Mouse (Mus musculus) midbrain, embryonic 10.5 days (tissue): ENCODE data around the gene 4931422A03Rik. TPM values are rescaled to one million over a fixed set of nuclear protein-coding genes. Genes with fewer than 3 reads are reported as not detected.

ENCODE experiments used
- DNase-seq: peaks from one replicate; pipeline ENCODE4 v3.0.0-alpha.2; 2017; ENCODE audit warnings: low spot score
- H3K27ac ChIP-seq: fragments of 300-500 bp; sonication (generic); replicated peaks from 2 replicates; pipeline ENCODE4 v1.5.1; 2016; ENCODE audit warnings: mild to moderate bottlenecking
- H3K27me3 ChIP-seq: fragments of 300-500 bp; sonication (generic); 2 replicates; pipeline ENCODE4 v1.6.1; 2016; ENCODE audit warnings: low read depth, mild to moderate bottlenecking; ENCODE audit not compliant: poor library complexity, severe bottlenecking
- H3K36me3 ChIP-seq: fragments of 300-500 bp; sonication (generic); 2 replicates; pipeline ENCODE4 v1.6.1; 2016; ENCODE audit warnings: mild to moderate bottlenecking, moderate library complexity
- H3K4me1 ChIP-seq: fragments of 300-500 bp; sonication (generic); 2 replicates; pipeline ENCODE4 v1.6.1; 2016
- H3K4me3 ChIP-seq: fragments of 300-500 bp; sonication (generic); 2 replicates; pipeline ENCODE4 v1.5.1; 2016; ENCODE audit warnings: mild to moderate bottlenecking, moderate library complexity
- H3K9me3 ChIP-seq: fragments of 300-500 bp; sonication (generic); replicated peaks from 2 replicates; pipeline ENCODE4 v1.6.1; 2016; ENCODE audit warnings: mild to moderate bottlenecking
- WGBS: fragments of 180-500 bp; shearing (Covaris S2); methylation state at CpG from one replicate; pipeline ENCODE4 v1.1.7; 2016; 5-methylcytosine and 5-hydroxymethylcytosine counted together
- polyA plus RNA-seq: library from polyadenylated mRNA; unstranded; fragments of >200 nt; fragmentation: Nextera tagmentation; extraction: Ambion mirVana; gene quantifications from 2 replicates; pipeline ENCODE4 v1.2.1, GENCODE M21; 2016

The 4931422A03Rik gene
- polyA plus RNA-seq, 1 experiment from 2014 or later: 1.1 TPM

DNA sequence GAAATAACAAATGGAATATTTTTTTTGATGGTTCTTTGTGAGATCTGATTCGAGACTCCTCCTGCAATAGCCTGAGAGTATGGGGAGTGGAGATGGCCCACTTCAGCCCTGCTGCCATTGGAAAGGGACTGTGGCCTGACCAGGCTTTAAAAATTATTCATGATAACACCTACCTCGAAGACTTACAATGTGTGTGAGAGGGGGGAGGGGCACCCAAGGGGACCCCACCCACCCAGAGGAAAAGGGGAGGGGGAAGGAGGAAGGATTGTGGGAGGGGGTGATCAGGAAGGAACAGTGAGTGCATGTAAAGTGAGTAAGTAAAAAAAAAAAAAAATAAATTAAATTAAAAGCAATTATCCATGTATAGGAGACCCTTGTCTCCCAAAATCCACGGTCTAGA is 69.5 kb downstream of the 4931422A03Rik start:
- Histone ChIP-seq H3K9me3 (no peaks in the 10 kb centered on the region), H3K27ac (no peak overlapping the region), H3K27me3 (no peaks in the 10 kb centered on the region), H3K4me3 (no peak overlapping the region), H3K4me1 (no peaks in the 10 kb centered on the region), H3K36me3 (no peaks in the 10 kb centered on the region)
- DNase-seq: no peak
- WGBS: 84% methylated on average over 3 of the region's 3 CpGs

DNA sequence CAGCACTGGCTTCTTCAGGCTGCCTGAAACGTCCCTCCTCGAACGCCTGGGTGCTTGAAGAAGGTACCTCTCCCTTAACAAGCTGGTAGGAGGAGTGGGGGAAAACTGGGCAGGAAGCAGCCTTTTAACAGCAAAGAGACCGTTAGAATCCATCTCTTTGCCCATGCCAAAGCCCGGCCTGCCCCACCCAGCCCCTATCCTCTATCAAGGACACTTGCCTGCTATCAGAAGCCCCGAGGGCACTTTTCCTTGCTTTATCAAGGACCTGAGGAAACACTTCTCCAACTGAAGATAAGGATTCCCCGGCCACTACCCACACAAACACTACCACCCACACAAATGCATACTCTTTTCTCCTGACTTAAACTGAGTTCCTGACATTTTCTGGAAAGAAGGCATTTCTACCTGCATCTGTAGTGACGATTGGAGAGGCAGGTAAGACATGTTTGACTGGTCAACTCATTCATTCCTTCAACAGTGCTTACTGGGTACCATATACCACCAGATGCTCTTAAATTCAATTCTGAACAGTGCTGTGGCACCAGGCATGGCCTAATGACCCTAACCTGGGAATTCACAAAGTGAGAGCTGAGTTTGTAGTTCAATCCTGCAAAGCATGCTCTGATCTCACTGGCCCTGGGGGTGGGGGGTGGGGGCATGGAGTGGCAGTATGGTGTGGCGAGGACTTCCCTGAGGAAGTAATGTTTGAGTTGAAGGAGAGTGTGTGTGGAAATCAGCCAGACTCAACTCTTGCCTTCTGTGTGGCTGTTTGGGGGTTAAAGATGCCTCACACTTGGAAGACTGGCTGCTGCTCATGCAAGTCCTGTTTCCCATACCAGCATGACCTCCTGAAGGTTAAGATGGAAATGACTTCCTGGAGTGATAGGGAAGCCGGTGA is 70.3 kb downstream of the 4931422A03Rik start, which contains the start of gene Lmo2:
TSS of gene Lmo2 (plus strand) at position 338 of the 898 bp plus-strand sequence.
- Histone ChIP-seq H3K27me3 (no peaks in the 10 kb centered on the region), H3K9me3 (no peaks in the 10 kb centered on the region)
- 76% methylated on average over 10 of the region's 10 CpGs for WGBS

DNA sequence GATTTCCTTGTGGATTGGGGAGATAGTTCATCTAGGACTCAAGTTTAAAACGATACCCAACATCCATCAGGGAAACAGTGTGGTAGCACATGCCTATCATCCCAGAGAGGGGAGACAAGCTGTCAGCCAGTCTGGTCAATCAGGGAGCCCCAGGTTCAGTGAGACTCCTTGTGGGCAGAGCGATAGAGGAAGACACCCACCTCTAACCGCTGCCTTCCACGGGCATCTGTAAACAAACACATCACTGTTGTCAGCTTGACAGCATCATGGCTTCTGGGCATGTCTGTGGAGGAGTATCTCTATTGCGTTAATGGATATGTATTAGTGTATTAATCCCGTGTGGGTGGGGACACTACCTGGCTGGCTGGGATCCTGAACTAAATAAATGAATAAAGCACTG is 71.3 kb downstream of the 4931422A03Rik start:
- H3K4me3 ChIP-seq: no peak overlapping the region
- H3K9me3 ChIP-seq: no peaks in the 10 kb centered on the region

More for the DNA sequence above, 70.3 kb downstream of the 4931422A03Rik start, which contains the start of gene Lmo2:
- Histone ChIP-seq H3K36me3 (no peaks in the 10 kb centered on the region), H3K27ac (0 out of 2 replicates have a peak within 1 kb of the TSS, but pooled peaks have one; percentile 23), H3K4me1 (no peaks in the 10 kb centered on the region), H3K4me3 (no peak within 1 kb of the TSS)
- DNase-seq: no peak

DNA sequence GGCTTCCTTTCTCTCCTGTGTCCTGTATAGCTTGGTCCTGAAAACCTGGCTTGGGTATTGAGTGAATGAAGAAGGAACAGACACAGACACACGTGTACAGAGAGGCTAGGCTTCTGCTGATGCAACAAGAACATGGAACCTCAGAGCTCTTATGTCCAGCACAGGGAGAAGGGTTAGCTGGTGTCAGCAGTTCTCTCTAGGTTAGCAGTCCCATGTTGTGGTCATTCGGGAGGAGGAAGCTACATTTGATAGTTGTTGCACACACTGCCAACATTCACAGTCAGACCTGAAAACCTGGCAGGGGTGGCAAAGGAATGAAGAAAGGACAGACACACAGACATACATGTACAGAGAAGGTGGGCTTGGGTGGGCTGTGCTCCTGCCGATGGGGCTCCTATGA is 72.4 kb downstream of the 4931422A03Rik start:
- Histone ChIP-seq H3K27me3 (no peaks in the 10 kb centered on the region), H3K9me3 (no peaks in the 10 kb centered on the region), H3K4me1 (no peaks in the 10 kb centered on the region), H3K4me3 (no peak overlapping the region), H3K36me3 (no peaks in the 10 kb centered on the region), H3K27ac (no peak overlapping the region)
- WGBS: 85% methylated on average over 3 of the region's 3 CpGs
- no peak for DNase-seq

More for the DNA sequence above, 71.3 kb downstream of the 4931422A03Rik start:
- DNase-seq: no peak
- Histone ChIP-seq H3K4me1 (no peaks in the 10 kb centered on the region), H3K27ac (no peak overlapping the region), H3K27me3 (no peaks in the 10 kb centered on the region), H3K36me3 (no peaks in the 10 kb centered on the region)
- 81% methylated on average over 6 of the region's 6 CpGs for WGBS

DNA sequence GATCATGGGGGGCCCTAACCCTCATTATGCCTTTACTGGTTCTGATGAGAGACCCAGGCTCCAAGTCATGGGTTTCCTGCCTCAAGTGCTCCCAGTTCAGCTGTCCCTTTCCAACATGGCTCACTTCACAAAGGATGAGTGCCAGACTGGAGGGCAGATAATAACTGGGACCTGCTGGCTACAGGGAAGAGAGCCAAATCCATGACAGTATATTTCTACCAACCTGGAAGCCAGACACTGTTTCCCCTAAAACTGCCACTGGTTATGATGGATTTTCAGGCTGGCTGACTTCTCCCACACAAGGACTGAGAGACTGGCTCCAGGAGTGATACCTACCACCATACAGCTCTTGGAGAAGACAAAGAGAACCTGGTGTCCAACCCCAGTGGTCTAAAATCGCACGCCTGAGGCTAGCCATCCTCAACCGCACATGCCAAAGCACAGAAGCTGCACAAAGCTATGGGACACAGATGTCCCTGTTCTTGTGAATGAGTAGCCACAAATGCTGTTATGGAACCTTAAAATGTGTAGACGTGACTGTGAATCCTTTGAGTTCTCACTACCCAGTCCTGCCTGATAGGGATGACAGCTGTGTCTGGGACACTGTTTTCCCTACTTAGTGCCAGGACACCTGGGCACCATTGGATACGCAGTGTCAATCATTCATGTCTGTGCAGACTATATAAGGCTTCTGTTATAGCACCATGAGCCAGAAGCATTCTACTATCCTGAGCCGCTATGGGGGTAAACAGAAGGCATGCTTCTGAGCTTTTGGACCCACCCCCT is 74.9 kb downstream of the 4931422A03Rik start:
- H3K36me3 ChIP-seq: no peaks in the 10 kb centered on the region
- no peaks in the 10 kb centered on the region for H3K27me3 ChIP-seq
- no peak overlapping the region for H3K4me3 ChIP-seq
- no peak overlapping the region for H3K27ac ChIP-seq
- H3K4me1 ChIP-seq: no peaks in the 10 kb centered on the region
- DNase-seq: no peak
- no peaks in the 10 kb centered on the region for H3K9me3 ChIP-seq
- 95% methylated on average over 6 of the region's 6 CpGs for WGBS

DNA sequence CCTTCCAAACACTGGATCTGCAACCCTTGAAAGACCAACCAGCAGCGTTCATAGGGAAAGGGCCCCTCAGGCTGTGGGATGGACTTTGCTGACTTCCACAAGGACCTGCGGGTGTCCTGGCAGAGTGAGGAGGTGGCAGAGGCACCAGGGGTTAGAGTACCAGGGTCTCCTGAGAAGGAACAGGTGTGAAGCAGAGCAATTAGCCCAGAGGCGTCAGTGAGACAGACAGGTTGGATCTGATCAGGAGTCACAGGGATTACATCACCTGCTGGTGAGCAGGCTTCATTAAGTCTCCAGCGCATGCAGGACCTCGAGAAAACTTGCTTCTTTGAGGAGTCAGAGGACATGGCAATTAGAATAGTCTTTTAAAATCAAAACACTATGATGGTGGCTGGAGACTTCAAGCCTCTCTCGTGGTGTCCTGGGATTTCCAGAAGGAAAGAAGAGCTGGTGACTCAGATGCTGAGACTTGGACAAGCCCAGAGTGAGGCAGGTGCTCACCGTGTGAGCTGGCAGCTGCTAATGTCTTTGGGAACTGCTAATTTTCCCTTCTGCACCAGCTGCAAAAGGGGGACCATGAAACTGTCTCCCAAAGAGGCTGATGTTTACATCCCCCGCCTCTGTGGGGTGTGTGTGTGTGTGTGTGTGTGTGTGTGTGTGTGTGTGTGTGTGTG is 80.0 kb downstream of the 4931422A03Rik start:
- peaks cover 5% of the 10 kb centered on the region; the same call in 1 of the 2 replicates for H3K4me1 ChIP-seq
- no peak overlapping the region for H3K4me3 ChIP-seq
- H3K27me3 ChIP-seq: no peaks in the 10 kb centered on the region
- H3K27ac ChIP-seq: no peak overlapping the region
- H3K9me3 ChIP-seq: no peaks in the 10 kb centered on the region
- 74% methylated on average over 8 of the region's 8 CpGs for WGBS
- DNase-seq: no peak
- no peaks in the 10 kb centered on the region for H3K36me3 ChIP-seq

DNA sequence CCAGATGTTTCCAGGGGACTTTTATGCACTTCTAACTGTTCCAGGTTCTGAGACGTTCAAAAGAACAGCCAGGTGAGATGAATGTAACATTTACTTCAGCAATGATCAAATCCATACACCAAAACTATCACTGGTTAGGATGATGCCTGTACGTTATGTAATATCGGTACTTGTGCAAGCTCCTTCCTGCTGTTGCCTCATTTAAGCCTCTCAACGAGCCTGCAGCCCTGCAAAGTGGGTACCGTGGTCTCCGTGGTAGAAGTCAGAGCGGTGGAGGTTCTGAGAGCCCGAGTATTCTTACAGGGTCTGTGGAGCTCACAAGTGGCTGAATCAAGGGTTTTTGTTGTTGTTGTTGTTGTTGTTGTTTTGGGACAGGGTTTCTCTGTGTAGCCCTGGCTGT is 81.3 kb downstream of the 4931422A03Rik start:
- Histone ChIP-seq H3K9me3 (no peaks in the 10 kb centered on the region), H3K27ac (no peak overlapping the region), H3K36me3 (no peaks in the 10 kb centered on the region), H3K4me1 (peaks cover 5% of the 10 kb centered on the region; the same call in 1 of the 2 replicates), H3K27me3 (no peaks in the 10 kb centered on the region), H3K4me3 (no peak overlapping the region)
- 90% methylated on average over 8 of the region's 8 CpGs for whole genome bisulfite sequencing
- no peak for DNase-seq

DNA sequence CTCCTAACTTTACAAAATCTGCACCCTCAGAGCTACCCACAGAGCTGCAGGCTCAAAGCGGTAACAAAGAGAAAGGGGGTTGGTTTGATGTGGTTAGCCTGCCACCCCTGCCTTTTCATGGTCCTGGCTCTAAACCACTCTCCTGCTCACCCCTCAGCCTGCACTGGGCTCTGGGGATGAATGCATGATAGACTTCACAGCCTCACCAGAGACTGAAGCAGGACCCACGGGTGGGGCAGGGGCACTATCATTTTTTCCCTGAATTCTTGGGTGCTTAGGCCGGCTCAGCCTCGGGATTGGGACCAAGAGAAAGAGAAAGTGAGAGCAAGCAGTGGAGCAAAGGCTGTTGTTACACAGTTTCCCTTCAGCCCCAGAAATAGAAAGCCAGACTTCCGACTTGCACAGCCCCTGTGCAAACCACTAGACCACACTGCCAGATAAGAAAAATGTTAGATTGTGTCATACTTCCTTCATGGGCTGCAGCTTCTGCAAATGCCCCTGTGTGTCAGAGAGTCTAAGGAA is 82.5 kb downstream of the 4931422A03Rik start:
- Histone ChIP-seq H3K27me3 (no peaks in the 10 kb centered on the region), H3K9me3 (no peaks in the 10 kb centered on the region), H3K36me3 (no peaks in the 10 kb centered on the region), H3K27ac (no peak overlapping the region), H3K4me1 (peaks cover 5% of the 10 kb centered on the region; the same call in 1 of the 2 replicates), H3K4me3 (no peak overlapping the region)
- DNase-seq: no peak
- WGBS: 76% methylated on average over 5 of the region's 5 CpGs

DNA sequence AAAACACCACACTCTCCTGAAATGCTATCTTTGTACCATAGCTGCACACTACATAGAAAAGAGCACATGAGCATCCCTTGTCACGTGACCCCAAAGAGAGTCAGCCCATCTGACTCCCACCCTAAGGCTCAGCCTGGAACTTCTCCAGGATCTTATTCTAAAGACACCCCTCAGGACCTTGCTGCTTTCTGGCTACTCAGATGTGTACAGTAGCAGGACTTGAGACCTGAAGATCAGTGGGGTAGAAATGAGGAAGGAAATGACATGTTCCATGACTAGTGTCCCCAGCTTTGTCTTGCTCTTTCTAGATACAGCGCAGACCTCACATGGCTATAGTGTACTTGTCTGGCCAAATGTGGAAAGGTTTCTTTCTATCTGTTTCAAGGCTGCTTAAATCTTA is 83.3 kb downstream of the 4931422A03Rik start:
- WGBS: 93% methylated on average over 2 of the region's 2 CpGs
- no peak overlapping the region for H3K4me3 ChIP-seq
- no peaks in the 10 kb centered on the region for H3K27me3 ChIP-seq
- no peak for DNase-seq
- H3K27ac ChIP-seq: no peak overlapping the region
- H3K36me3 ChIP-seq: no peaks in the 10 kb centered on the region
- no peaks in the 10 kb centered on the region for H3K9me3 ChIP-seq
- H3K4me1 ChIP-seq: peaks cover 5% of the 10 kb centered on the region; the same call in 1 of the 2 replicates

DNA sequence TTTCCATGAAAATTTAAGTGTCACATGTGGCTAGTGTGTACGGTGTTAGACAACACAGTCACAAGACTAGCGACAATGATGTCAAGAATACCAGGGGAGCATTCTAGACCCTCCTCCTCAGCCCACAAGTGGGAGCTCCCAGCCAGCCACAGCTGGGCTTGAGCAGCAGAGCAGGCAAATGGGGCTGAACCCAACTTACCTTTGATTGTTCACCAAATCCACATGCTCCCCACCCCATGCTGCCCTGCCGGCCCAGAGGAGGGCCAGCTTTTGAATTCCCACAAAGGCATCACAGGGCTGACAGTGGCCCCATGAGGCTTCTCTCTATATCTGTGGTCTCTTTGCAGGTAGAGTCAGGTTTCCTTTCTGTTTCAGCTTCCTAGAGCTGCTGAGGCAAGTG is 87.1 kb downstream of the 4931422A03Rik start:
- WGBS: 64% methylated on average over 3 of the region's 3 CpGs
- Histone ChIP-seq H3K4me1 (peaks cover 8% of the 10 kb centered on the region), H3K36me3 (no peaks in the 10 kb centered on the region), H3K27me3 (no peaks in the 10 kb centered on the region), H3K4me3 (no peak overlapping the region), H3K9me3 (no peaks in the 10 kb centered on the region), H3K27ac (no peak overlapping the region)
- no peak for DNase-seq

DNA sequence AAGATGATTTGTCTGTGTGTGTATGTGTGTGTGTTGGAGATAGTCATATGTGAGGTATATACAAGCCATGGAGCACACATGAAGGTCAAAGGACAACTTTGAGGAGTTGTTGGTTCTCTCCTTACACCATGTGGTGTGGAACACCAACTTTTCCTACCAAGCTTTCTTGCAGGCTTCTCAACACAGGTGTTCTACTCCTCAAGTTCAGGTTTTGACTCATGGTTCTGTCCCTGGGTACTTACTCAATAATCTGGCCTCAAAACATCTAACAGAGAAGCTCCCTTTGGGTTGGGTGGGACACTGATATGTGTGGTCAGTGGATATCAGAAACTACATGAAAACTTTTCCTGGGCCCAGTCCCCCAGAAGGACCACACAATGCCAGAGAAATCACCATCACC is 89.2 kb downstream of the 4931422A03Rik start:
- Histone ChIP-seq H3K27me3 (no peaks in the 10 kb centered on the region), H3K4me1 (peaks cover 20% of the 10 kb centered on the region), H3K27ac (no peak overlapping the region), H3K4me3 (no peak overlapping the region), H3K9me3 (no peaks in the 10 kb centered on the region), H3K36me3 (no peaks in the 10 kb centered on the region)
- no peak for DNase-seq

DNA sequence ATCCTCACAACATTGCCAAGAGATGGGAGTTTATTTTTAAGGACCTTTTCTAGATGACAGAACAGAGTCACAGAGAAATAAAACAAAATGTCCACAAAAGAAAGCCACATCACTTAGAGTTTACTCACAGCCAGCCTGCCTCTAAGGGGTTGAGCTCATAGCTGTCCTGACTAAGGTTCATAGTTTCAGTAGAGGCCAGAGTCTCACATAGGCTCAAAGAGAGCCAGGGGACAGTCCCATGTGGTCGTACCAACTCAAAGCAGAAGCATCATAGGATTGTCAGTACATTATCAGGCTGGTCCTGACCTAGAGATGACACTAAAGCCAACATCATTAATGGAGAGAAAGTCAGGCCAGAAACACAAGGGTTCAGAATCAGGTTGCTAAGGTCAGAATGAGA is 89.6 kb downstream of the 4931422A03Rik start:
- no peaks in the 10 kb centered on the region for H3K9me3 ChIP-seq
- 73% methylated on average over 1 of the region's 1 CpGs for WGBS
- DNase-seq: no peak
- no peak overlapping the region for H3K27ac ChIP-seq
- no peaks in the 10 kb centered on the region for H3K36me3 ChIP-seq
- no peak overlapping the region for H3K4me3 ChIP-seq
- H3K27me3 ChIP-seq: no peaks in the 10 kb centered on the region
- peaks cover 20% of the 10 kb centered on the region for H3K4me1 ChIP-seq
